Mouse (Mus musculus): ENCODE measurements around the gene Fbxo6.

DNA sequence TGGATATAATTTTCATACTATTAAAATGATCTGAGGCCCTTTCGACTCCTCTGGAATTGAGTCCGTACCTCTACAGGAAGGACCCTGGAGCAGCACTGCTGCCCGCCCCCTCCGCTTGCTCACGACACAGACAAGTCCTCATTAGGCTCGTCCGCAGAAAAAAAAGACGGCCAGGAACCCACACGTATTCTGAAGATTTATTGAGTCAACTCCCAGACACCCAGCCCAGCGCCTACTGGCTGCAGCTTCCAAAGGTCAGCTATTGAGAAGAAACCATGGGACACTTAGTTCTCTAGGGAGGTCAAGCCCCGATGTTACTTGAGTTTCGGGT, 12.2 kb downstream of the Fbxo6 start:
- TF ChIP-seq CTCF (conservative IDR thresholded peaks at IDR 0.05; ENCODE audit: low read length): no peak
- no peak for TF ChIP-seq POU5F1 (IDR thresholded peaks at IDR 0.05; ENCODE audit: borderline replicate concordance, low read length)
